Mouse (Mus musculus) intestine, postnatal 0 days (tissue): ENCODE measurements around the gene Nmnat2. TPM values are rescaled to one million over a fixed set of nuclear protein-coding genes. Genes with fewer than 3 reads are reported as not detected.
"Not testable (repeated sequence)": the region's sequence is repeated elsewhere in the genome, so short reads cannot be mapped to it uniquely, and the experiment has no call there.

Experiments
- ATAC-seq: fragments of 200-750 bp; cut with Nextera tagmentation; 2 replicates; pipeline ENCODE4 v1.8.0; 2017; ENCODE audit warnings: mild to moderate bottlenecking, moderate TSS enrichment, moderate library complexity
- H3K27ac ChIP-seq: fragments of 300-500 bp; sonication (generic); 2 replicates; pipeline ENCODE4 v1.5.1; 2014; ENCODE audit warnings: mild to moderate bottlenecking, low read depth, low read length, moderate library complexity
- H3K27me3 ChIP-seq: fragments of 300-500 bp; sonication (generic); replicated peaks from 2 replicates; pipeline ENCODE4 v1.6.1; 2014; ENCODE audit warnings: low read length, mixed read lengths; ENCODE audit not compliant: control insufficient read depth, insufficient read depth
- H3K36me3 ChIP-seq: fragments of 300-500 bp; sonication (generic); 2 replicates; pipeline ENCODE4 v1.6.1; 2014; ENCODE audit warnings: mild to moderate bottlenecking, moderate library complexity; ENCODE audit not compliant: control insufficient read depth, insufficient read depth
- H3K4me1 ChIP-seq: fragments of 300-500 bp; sonication (generic); replicated peaks from 2 replicates; pipeline ENCODE4 v1.6.1; 2014; ENCODE audit warnings: antibody characterized with exemption, low read length, mixed read lengths; ENCODE audit not compliant: control insufficient read depth, insufficient read depth
- H3K4me2 ChIP-seq: fragments of 300-500 bp; sonication (generic); replicated peaks from 2 replicates; pipeline ENCODE4 v1.6.1; 2014; ENCODE audit warnings: low read depth, mild to moderate bottlenecking, moderate library complexity
- H3K4me3 ChIP-seq: fragments of 300-500 bp; sonication (generic); 2 replicates; pipeline ENCODE4 v1.5.1; 2014; ENCODE audit warnings: low read depth, low read length
- H3K9ac ChIP-seq: fragments of 300-500 bp; sonication (generic); 2 replicates; pipeline ENCODE4 v1.6.1; 2014; ENCODE audit warnings: mild to moderate bottlenecking, low read depth, low read length
- H3K9me3 ChIP-seq: fragments of 300-500 bp; sonication (generic); 2 replicates; pipeline ENCODE4 v1.6.1; 2016; ENCODE audit warnings: mixed run types; ENCODE audit not compliant: control insufficient read depth
- CTCF ChIP-seq: sonication (generic); IDR thresholded peaks from 2 replicates; pipeline ENCODE4 v1.5.1; 2016; ENCODE audit warnings: low read depth, mild to moderate bottlenecking, control low read depth, antibody characterized with exemption, moderate library complexity
- WGBS: fragments of 180-500 bp; shearing (Covaris S2); extraction: QIAGEN DNeasy Blood & Tissue Kit; methylation state at CpG from one replicate; pipeline ENCODE4 v1.1.7; 2014; 5-methylcytosine and 5-hydroxymethylcytosine counted together
- polyA plus RNA-seq: library from polyadenylated mRNA; unstranded; fragments of >200 nt; fragmentation: Nextera tagmentation; extraction: Ambion mirVana; gene quantifications from 2 replicates; pipeline ENCODE4 v1.2.1, GENCODE M21; 2015

Gene Nmnat2
- polyA plus RNA-seq, 1 experiment from 2014 or later, result 1.1 TPM

GRCm38 (mm10) chr1:153075087-153075736, 120.4 kb downstream of the Nmnat2 start:
- Histone ChIP-seq H3K9ac (no peak overlapping the region), H3K4me2 (no peak overlapping the region), H3K36me3 (no peaks in the 10 kb centered on the region), H3K9me3 (no peaks in the 10 kb centered on the region), H3K27me3 (no peaks in the 10 kb centered on the region), H3K27ac (no peak overlapping the region), H3K4me1 (no peaks in the 10 kb centered on the region), H3K4me3 (no peak overlapping the region)
- TF ChIP-seq CTCF, result no peak
- ATAC-seq, result no peak
- WGBS, result 87% methylated on average over 3 of the region's 3 CpGs

- H3K36me3 ChIP-seq, result no peaks in the 10 kb centered on the region
- no peaks in the 10 kb centered on the region for H3K27me3 ChIP-seq
- no peak overlapping the region for H3K9ac ChIP-seq
- no peak overlapping the region for H3K27ac ChIP-seq
- ATAC-seq, result no peak
- H3K4me3 ChIP-seq, result no peak overlapping the region
- 50% methylated on average over 6 of the region's 6 CpGs for WGBS
- no peaks in the 10 kb centered on the region for H3K4me1 ChIP-seq
- TF ChIP-seq CTCF, result no peak
- no peaks in the 10 kb centered on the region for H3K9me3 ChIP-seq
- no peak overlapping the region for H3K4me2 ChIP-seq
These were observed 121.2 kb downstream of the Nmnat2 start for GRCm38 (mm10) chr1:153075955-153076354.

- not testable (repeated sequence) for H3K4me2 ChIP-seq, H3K4me1 ChIP-seq, ATAC-seq, H3K9ac ChIP-seq, H3K9me3 ChIP-seq, H3K27me3 ChIP-seq, H3K4me3 ChIP-seq, H3K36me3 ChIP-seq, H3K27ac ChIP-seq
- 87% methylated on average over 9 of the region's 14 CpGs for WGBS
These were observed 128.4 kb downstream of the Nmnat2 start for GRCm38 (mm10) chr1:153083233-153083632.

DNA sequence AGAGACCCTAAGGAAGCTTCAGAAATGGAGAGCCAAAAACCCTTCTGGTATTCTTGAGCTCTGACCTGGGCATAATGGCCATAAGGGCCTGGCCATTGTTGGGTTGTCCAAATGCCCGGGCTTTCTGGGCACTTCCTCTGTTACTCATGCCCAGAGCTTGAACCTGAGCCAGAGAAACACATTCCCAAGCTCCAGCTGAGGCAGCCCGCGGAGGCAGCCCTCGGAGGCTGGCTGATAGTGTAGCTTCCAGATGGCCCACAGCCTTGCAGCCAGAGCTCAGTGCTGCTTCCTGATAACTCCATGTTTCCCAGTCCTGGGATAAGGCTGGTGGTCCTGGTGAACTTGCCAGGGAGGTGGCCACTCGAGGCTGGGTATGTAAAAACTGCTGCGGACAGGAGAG, 129.4 kb downstream of the Nmnat2 start:
- no peaks in the 10 kb centered on the region for H3K4me1 ChIP-seq
- no peaks in the 10 kb centered on the region for H3K27me3 ChIP-seq
- 77% methylated on average over 6 of the region's 6 CpGs for WGBS
- H3K4me3 ChIP-seq, result no peak overlapping the region
- TF ChIP-seq CTCF, result no peak
- ATAC-seq, result no peak
- no peak overlapping the region for H3K4me2 ChIP-seq
- H3K36me3 ChIP-seq, result no peaks in the 10 kb centered on the region
- no peak overlapping the region for H3K9ac ChIP-seq
- no peaks in the 10 kb centered on the region for H3K9me3 ChIP-seq
- H3K27ac ChIP-seq, result no peak overlapping the region

GRCm38 (mm10) chr1:153085198-153085597, 130.4 kb downstream of the Nmnat2 start:
- no peak overlapping the region for H3K9ac ChIP-seq
- 88% methylated on average over 5 of the region's 5 CpGs for WGBS

DNA sequence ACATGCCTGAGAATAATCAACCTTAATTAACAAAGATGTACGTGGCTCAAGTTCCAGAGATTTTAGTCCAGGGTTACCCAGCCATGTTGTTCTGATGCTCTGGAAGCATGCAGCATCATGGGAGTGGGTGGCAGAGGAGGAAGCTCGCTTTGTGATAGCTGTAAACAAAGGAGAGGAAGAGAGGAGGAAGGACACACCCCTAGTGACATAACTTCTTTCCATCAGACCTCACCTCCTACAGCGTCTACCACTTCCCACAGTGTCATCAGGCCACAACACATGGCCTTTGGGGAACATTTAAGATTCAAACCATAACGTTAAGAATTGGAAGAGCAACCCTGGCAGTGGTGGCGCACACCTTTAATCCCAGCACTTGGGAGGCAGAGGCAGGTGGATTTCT, 133.0 kb downstream of the Nmnat2 start:
- Histone ChIP-seq H3K4me3 (no peak overlapping the region), H3K9me3 (no peaks in the 10 kb centered on the region), H3K4me1 (peaks cover 5% of the 10 kb centered on the region; the same call in 1 of the 2 replicates), H3K36me3 (no peaks in the 10 kb centered on the region), H3K27me3 (no peaks in the 10 kb centered on the region), H3K4me2 (no peak overlapping the region), H3K27ac (no peak overlapping the region), H3K9ac (no peak overlapping the region)
- 75% methylated on average over 5 of the region's 5 CpGs for WGBS
- TF ChIP-seq CTCF, result no peak
- ATAC-seq, result no peak

More at GRCm38 (mm10) chr1:153085198-153085597, 130.4 kb downstream of the Nmnat2 start:
- Histone ChIP-seq H3K27me3 (no peaks in the 10 kb centered on the region), H3K4me2 (no peak overlapping the region), H3K27ac (no peak overlapping the region), H3K9me3 (no peaks in the 10 kb centered on the region), H3K36me3 (no peaks in the 10 kb centered on the region), H3K4me3 (no peak overlapping the region), H3K4me1 (no peaks in the 10 kb centered on the region)
- no peak for ATAC-seq
- TF ChIP-seq CTCF, result no peak

DNA sequence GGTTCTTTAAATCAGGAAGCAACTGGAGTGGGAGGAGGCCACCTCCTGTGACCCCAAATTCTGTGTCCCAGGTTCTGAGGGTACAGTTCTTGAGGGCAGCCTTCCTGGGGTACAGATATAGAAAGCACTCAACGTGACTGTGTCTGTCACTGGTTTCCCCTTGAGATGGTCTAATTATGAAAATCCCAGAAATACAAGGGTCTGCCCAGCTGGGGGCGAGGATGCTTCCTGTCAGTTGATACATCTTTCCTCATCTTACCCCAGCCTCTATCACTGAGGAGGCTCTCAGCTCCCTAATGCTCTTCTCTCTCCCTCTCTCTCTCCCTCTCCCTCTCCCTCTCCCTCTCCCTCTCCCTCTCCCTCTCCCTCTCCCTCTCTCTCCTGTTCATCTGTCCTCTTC, 135.3 kb downstream of the Nmnat2 start:
- H3K36me3 ChIP-seq, result no peaks in the 10 kb centered on the region
- H3K27me3 ChIP-seq, result no peaks in the 10 kb centered on the region
- no peak overlapping the region for H3K9ac ChIP-seq
- H3K4me1 ChIP-seq, result peaks cover 5% of the 10 kb centered on the region; the same call in 1 of the 2 replicates
- ATAC-seq, result no peak
- WGBS, result 81% methylated on average over 2 of the region's 2 CpGs
- no peak overlapping the region for H3K4me3 ChIP-seq
- no peak overlapping the region for H3K27ac ChIP-seq
- no peak for TF ChIP-seq CTCF
- no peak overlapping the region for H3K4me2 ChIP-seq
- H3K9me3 ChIP-seq, result no peaks in the 10 kb centered on the region
